Mouse (Mus musculus): ENCODE results near the gene Mon1a. TPM values are rescaled to one million over a fixed set of nuclear protein-coding genes. Genes with fewer than 3 reads are reported as not detected.

The Mon1a gene
- polyA plus RNA-seq, 1 experiment from 2014 or later: 5.6 TPM

GRCm38 (mm10) chr9:107928169-107928568 lies 40.2 kb downstream of the Mon1a start, which contains the start of gene Actl11:
Gene Actl11, plus strand, starts transcription at chr9:107928469.
- Histone ChIP-seq H3K36me3 (no peaks in the 10 kb centered on the region), H3K4me1 (replicated peaks) (peaks cover 17% of the 10 kb centered on the region), H3K27me3 (peaks cover 59% of the 10 kb centered on the region), H3K4me3 (replicated peaks) (no peak within 1 kb of the TSS), H3K9ac (peak within 1 kb of the TSS; percentile 9; the same call in 1 of the 2 replicates), H3K27ac (no peak within 1 kb of the TSS), H3K9me3 (replicated peaks) (no peaks in the 10 kb centered on the region), H3K4me2 (no peak within 1 kb of the TSS)
- no peak for ATAC-seq (ENCODE audit: low read depth)
- WGBS (ENCODE audit: insufficient replicate concordance): 62% methylated on average over 3 of the region's 3 CpGs
- no peak for DNase-seq

DNA sequence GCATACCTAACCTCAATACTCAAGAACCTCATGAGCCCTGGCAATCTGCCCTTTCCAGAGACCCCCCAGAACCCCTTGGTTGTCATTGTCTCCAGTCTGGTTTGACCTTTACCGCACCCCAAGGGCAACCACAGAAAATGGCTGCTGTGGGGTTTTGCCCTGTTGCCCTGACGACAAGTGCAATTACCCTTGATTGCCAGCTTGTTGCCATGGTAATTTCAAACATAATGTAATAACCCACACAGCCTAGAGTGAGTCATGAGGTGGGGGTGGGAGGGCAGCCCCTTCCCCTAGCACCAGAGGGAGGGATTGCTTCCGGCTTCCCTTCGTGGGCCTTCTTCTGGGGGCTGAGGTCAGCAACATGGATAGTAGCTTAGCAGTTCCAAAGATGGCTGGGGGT lies 44.3 kb downstream of the Mon1a start:
- Histone ChIP-seq H3K27ac (no peak overlapping the region), H3K9ac (no peak overlapping the region), H3K4me2 (no peak overlapping the region), H3K4me1 (replicated peaks) (peaks cover 21% of the 10 kb centered on the region), H3K4me3 (replicated peaks) (no peak overlapping the region), H3K9me3 (replicated peaks) (no peaks in the 10 kb centered on the region), H3K36me3 (no peaks in the 10 kb centered on the region), H3K27me3 (peaks cover 81% of the 10 kb centered on the region)
- WGBS (ENCODE audit: insufficient replicate concordance): 63% methylated on average over 4 of the region's 4 CpGs
- no peak for ATAC-seq (ENCODE audit: low read depth)
- no peak for DNase-seq

DNA sequence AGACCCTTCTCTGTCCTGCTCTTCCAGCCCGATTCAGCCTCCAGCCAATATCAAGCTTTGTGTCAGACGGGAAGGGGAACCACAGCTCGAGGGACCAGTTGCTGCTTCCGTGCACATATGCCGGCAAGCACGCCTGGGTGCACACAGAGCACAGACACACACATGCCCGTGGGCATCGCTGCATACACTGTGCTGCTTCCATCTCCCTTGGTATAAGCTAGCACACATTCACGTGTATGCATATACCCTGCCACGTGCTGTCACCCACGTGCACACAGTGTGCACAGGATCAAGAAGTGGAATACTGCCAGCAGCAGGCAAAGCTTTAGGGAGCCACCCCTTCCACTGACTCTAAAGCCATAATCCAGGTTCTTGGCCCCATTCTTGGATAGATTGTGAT lies 46.2 kb downstream of the Mon1a start:
- no peak for DNase-seq
- Histone ChIP-seq H3K4me3 (replicated peaks) (no peak overlapping the region), H3K4me1 (replicated peaks) (peaks cover 11% of the 10 kb centered on the region), H3K27ac (no peak overlapping the region), H3K9ac (no peak overlapping the region), H3K4me2 (no peak overlapping the region), H3K36me3 (no peaks in the 10 kb centered on the region), H3K27me3 (peaks cover 83% of the 10 kb centered on the region), H3K9me3 (replicated peaks) (no peaks in the 10 kb centered on the region)
- no peak for ATAC-seq (ENCODE audit: low read depth)
- 74% methylated on average over 11 of the region's 11 CpGs for WGBS (ENCODE audit: insufficient replicate concordance)

DNA sequence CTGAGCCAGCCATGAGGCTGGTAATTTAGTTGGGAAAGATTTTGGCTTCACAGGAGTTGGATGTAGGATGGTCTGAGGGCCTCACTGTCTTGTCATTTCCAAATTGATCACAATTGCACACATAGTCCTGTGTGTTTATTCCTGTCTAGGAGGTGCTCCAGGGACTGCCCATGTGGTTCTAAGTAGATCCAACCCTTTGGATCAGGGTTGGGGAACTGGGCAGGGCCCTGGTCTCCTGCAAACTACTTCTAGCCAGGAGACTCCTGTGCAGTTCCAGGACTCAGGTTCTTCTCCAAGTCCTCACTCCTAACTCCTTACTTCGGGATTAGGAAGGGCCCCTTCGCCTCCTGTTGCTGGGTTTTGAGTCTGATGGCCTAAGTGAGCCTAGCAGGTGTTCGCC lies 47.4 kb downstream of the Mon1a start, which contains the start of gene Camkv:
Camkv (plus strand) TSS at position 301 of the 400 bp plus-strand sequence.
- ATAC-seq (ENCODE audit: low read depth): no peak
- Histone ChIP-seq H3K27me3 (peaks cover 84% of the 10 kb centered on the region), H3K9ac (peak within 1 kb of the TSS; percentile 26; the same call in 1 of the 2 replicates), H3K4me3 (replicated peaks) (peak within 1 kb of the TSS; percentile 48), H3K9me3 (replicated peaks) (no peaks in the 10 kb centered on the region), H3K27ac (no peak within 1 kb of the TSS), H3K4me2 (peak within 1 kb of the TSS; percentile 63), H3K36me3 (no peaks in the 10 kb centered on the region), H3K4me1 (replicated peaks) (peaks cover 11% of the 10 kb centered on the region)
- WGBS (ENCODE audit: insufficient replicate concordance): 38% methylated on average over 3 of the region's 3 CpGs
- DNase-seq: no peak

DNA sequence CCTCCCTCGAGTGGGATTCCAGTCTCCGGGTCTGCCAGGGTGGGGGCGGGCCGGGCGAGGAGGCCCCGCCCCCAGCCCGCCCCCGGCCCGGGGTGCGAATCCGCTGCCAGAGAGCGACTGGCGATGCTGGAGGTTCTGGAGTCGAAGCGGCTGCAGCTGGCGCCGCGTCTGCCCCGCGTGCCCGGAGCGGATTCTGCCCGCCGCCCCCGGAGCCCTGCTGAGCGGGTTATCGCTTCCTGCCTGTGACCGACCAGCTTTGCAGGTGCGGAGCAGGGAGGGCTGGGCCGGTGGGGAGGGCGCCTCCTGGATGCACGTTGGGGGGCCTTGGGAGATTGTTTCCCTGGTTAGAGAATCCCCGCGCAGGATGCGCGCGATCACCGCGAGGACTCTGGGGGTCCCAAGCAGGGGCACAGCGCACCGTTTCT lies 47.9 kb downstream of the Mon1a start:
- Histone ChIP-seq H3K4me1 (replicated peaks) (peaks cover 11% of the 10 kb centered on the region), H3K9ac (peak overlapping the region; percentile 26; the same call in 1 of the 2 replicates), H3K4me2 (peak overlapping the region; percentile 63), H3K4me3 (replicated peaks) (peak overlapping the region; percentile 48), H3K36me3 (no peaks in the 10 kb centered on the region), H3K27ac (no peak overlapping the region), H3K9me3 (replicated peaks) (no peaks in the 10 kb centered on the region), H3K27me3 (peaks cover 88% of the 10 kb centered on the region)
- no peak for DNase-seq
- ATAC-seq (ENCODE audit: low read depth): no peak
- 1% methylated on average over 40 of the region's 41 CpGs for whole genome bisulfite sequencing (ENCODE audit: insufficient replicate concordance)

- peak overlapping the region; percentile 26; the same call in 1 of the 2 replicates for H3K9ac ChIP-seq
- H3K27me3 ChIP-seq: peaks cover 88% of the 10 kb centered on the region
- H3K4me2 ChIP-seq: peak overlapping the region; percentile 63
- no peak for DNase-seq
- H3K9me3 ChIP-seq (replicated peaks): no peaks in the 10 kb centered on the region
- ATAC-seq (ENCODE audit: low read depth): no peak
- peak overlapping the region; percentile 48 for H3K4me3 ChIP-seq (replicated peaks)
- H3K4me1 ChIP-seq (replicated peaks): peaks cover 11% of the 10 kb centered on the region
- H3K27ac ChIP-seq: no peak overlapping the region
- no peaks in the 10 kb centered on the region for H3K36me3 ChIP-seq
- WGBS (ENCODE audit: insufficient replicate concordance): 4% methylated on average over 29 of the region's 29 CpGs
Observed at GRCm38 (mm10) chr9:107936215-107936822, 48.4 kb downstream of the Mon1a start.

- Histone ChIP-seq H3K27ac (no peak overlapping the region), H3K4me2 (peak overlapping the region; percentile 63; the same call in 1 of the 2 replicates), H3K9me3 (replicated peaks) (no peaks in the 10 kb centered on the region), H3K4me3 (replicated peaks) (no peak overlapping the region), H3K27me3 (peaks cover 85% of the 10 kb centered on the region), H3K9ac (no peak overlapping the region), H3K36me3 (no peaks in the 10 kb centered on the region), H3K4me1 (replicated peaks) (peaks cover 11% of the 10 kb centered on the region)
- no peak for ATAC-seq (ENCODE audit: low read depth)
- 27% methylated on average over 3 of the region's 3 CpGs for WGBS (ENCODE audit: insufficient replicate concordance)
- no peak for DNase-seq
Observed at GRCm38 (mm10) chr9:107936831-107937230, 48.9 kb downstream of the Mon1a start.

DNA sequence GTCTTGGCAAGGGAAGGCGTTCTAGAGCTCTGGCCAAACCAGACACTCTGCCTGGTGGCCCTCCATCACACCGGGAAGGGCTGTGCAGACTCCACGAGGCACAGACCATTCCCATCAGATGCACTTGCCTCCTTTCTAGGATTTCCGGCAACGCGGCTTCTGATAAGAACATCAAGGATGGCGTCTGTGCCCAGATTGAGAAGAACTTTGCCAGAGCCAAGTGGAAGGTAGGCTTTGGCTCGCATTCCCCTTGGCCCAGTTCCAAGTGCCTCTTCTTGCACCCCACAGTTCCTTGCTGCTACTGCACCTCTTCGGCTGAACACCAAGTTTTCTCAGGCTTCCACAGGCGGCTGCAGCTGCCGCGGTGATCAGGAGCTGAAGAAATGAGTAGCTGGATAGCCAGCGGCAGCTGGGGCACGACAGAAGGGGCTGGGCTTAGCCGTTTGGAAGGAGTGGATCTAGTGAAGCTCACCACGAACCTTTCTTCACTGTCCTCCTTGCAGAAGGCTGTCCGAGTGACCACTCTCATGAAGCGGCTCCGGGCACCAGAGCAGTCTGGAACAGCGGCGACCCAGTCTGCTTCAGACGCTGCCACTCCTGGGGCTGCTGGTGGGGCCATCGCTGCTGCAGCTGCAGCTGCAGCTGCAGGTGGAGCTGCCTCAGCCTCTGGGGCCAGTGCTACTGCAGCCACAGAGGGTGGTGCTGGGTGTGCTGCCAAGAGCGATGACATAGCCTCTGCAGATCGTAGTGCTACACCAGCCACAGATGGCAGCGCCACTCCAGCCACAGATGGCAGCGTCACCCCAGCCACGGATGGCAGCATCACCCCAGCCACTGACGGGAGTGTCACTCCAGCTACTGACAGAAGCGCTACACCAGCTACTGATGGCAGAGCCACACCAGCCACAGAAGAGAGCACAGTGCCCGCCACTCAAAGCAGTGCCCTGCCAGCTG lies 59.6 kb downstream of the Mon1a start:
- Histone ChIP-seq H3K9me3 (replicated peaks) (no peaks in the 10 kb centered on the region), H3K27me3 (peaks cover 4% of the 10 kb centered on the region; the same call in 1 of the 2 replicates), H3K9ac (no peak overlapping the region), H3K4me1 (replicated peaks) (peaks cover 20% of the 10 kb centered on the region), H3K4me2 (no peak overlapping the region), H3K27ac (no peak overlapping the region), H3K4me3 (replicated peaks) (no peak overlapping the region), H3K36me3 (no peaks in the 10 kb centered on the region)
- ATAC-seq (ENCODE audit: low read depth) (no peak), DNase-seq (no peak)
- 78% methylated on average over 31 of the region's 31 CpGs for WGBS (ENCODE audit: insufficient replicate concordance)

DNA sequence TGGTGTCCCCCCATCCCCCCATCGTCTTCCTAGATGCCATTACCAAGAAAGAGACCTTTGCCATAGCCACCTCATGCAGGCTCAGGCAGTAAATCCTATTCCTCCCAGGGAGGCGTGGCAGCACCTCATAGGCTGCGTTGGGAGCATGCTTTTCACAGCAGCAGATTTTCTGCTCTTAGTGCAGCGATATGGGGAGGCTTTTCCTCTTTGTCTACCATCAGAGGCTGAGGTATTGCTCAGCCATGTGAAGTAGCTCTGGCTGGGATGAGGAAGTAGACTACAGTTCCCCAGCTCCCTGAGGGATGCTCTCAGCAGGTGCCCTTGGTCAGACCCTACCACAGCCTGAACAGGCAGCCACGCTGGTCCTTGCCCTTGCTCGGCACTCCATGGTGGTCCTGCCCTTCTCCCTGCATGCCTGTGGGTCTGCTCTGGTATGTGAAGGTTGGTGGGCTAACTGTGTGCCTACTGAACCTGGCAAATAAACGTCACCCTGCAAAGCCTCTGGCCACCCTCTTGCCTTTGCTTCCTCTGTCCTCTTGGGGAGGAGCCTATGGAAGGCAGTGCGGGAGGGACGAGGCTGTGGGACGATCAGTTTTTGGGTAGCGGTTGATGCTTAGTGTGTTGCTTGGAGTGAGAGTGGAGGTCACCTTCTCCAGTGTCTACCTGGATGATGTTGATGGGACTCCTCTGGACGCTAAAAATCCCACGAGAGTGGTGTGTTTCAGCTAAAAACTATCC lies 61.4 kb downstream of the Mon1a start:
- Histone ChIP-seq H3K9ac (no peak overlapping the region), H3K4me3 (replicated peaks) (no peak overlapping the region), H3K36me3 (0 out of 2 replicates have a peak, but pooled peaks cover 2% of the 10 kb centered on the region), H3K27ac (no peak overlapping the region), H3K9me3 (replicated peaks) (no peaks in the 10 kb centered on the region), H3K4me2 (no peak overlapping the region), H3K27me3 (peaks cover 4% of the 10 kb centered on the region; the same call in 1 of the 2 replicates), H3K4me1 (replicated peaks) (peaks cover 26% of the 10 kb centered on the region)
- no peak for DNase-seq
- ATAC-seq (ENCODE audit: low read depth): no peak
- WGBS (ENCODE audit: insufficient replicate concordance): 69% methylated on average over 13 of the region's 13 CpGs

DNA sequence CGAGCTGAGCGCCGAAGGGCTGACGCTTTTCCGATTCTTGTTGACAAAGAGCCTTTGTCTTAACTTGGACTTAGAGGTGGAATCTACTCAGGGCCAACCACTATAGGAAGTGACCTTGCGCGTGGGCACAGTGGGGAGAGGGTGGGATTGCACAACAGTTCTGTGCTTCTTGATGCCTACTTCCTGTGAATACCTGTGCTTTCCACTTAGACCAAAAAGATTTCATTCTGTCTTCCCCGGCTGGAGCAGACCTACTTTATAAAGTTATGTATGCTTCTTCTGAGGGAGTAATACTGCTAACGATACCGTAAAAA lies 61.9 kb downstream of the Mon1a start, which contains the start of gene Traip:
Traip (plus strand) TSS at position 215 of the 314 bp plus-strand sequence.
- Histone ChIP-seq H3K27ac (peak within 1 kb of the TSS; percentile 73), H3K4me3 (replicated peaks) (peak within 1 kb of the TSS; percentile 86), H3K4me2 (peak within 1 kb of the TSS; percentile 84), H3K27me3 (peaks cover 4% of the 10 kb centered on the region; the same call in 1 of the 2 replicates), H3K4me1 (replicated peaks) (peaks cover 26% of the 10 kb centered on the region), H3K9ac (peak within 1 kb of the TSS; percentile 81), H3K36me3 (0 out of 2 replicates have a peak, but pooled peaks cover 6% of the 10 kb centered on the region), H3K9me3 (replicated peaks) (no peaks in the 10 kb centered on the region)
- 78% methylated on average over 10 of the region's 10 CpGs for whole genome bisulfite sequencing (ENCODE audit: insufficient replicate concordance)
- ATAC-seq (ENCODE audit: low read depth) (no peak), DNase-seq (no peak)

Measured in liver, embryonic 13.5 days (tissue).